Mouse (Mus musculus): Measurements from ENCODE around the gene Pcgf1.

DNA sequence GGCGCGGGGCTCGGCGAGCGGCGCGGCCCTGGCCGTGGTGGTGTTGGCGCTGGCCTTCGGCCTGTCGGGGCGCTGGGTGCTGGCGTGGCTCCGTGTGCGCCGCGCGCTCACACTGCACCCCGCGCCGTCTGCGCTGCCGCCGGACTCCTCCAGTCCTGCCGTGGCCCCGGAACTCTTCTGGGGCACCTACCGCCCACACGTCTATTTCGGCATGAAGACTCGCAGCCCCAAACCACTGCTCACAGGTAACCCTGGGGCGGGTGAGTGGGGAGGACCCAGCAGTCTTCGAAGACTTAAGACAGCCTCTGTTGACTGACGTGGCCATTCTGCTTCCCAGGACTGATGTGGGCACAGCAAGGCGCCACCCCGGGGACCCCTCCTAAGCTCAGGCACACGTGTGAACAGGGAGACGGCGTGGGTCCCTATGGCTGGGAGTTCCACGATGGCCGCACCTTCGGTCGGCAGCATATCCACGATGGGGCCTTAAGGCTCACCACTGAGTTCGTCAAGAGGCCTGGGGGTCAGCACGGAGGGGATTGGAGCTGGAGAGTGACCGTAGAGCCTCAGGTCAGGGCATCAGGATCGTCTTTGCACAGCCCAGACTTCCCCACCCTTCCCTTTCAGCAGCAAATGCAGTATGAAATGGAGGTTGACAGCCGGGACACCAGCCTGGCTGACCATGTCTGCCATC is 38.2 kb downstream of the Pcgf1 start:
- no peak for TF ChIP-seq GATA1 (IDR thresholded peaks at IDR 0.05; ENCODE audit: borderline replicate concordance, low read length)
- TF ChIP-seq FLI1 (IDR thresholded peaks at IDR 0.05; ENCODE audit: low read length), result no peak
